Mouse (Mus musculus) forebrain, embryonic 16.5 days (tissue): ENCODE data around the gene Arntl2. TPM values are rescaled to one million over a fixed set of nuclear protein-coding genes. Genes with fewer than 3 reads are reported as not detected.

ENCODE experiments used
- ATAC-seq: fragments of 200-750 bp; cut with Nextera tagmentation; 2 replicates; pipeline ENCODE4 v1.8.0; 2017; ENCODE audit warnings: mild to moderate bottlenecking, moderate library complexity
- H3K27ac ChIP-seq: fragments of 300-500 bp; sonication (generic); 2 replicates; pipeline ENCODE4 v1.5.1; 2014; ENCODE audit warnings: low read length, control low read depth
- H3K27me3 ChIP-seq: fragments of 300-500 bp; sonication (generic); replicated peaks from 2 replicates; pipeline ENCODE4 v1.6.1; 2014; ENCODE audit warnings: low read length; ENCODE audit not compliant: control insufficient read depth, insufficient read depth
- H3K36me3 ChIP-seq: fragments of 300-500 bp; sonication (generic); 2 replicates; pipeline ENCODE4 v1.6.1; 2014; ENCODE audit not compliant: control insufficient read depth, insufficient read depth
- H3K4me1 ChIP-seq: fragments of 300-500 bp; sonication (generic); replicated peaks from 2 replicates; pipeline ENCODE4 v1.6.1; 2014; ENCODE audit warnings: low read length; ENCODE audit not compliant: control insufficient read depth, insufficient read depth
- H3K4me2 ChIP-seq: fragments of 300-500 bp; sonication (generic); 2 replicates; pipeline ENCODE4 v1.6.1; 2014; ENCODE audit warnings: mild to moderate bottlenecking, low read length, control low read depth
- H3K4me3 ChIP-seq: fragments of 300-500 bp; sonication (generic); replicated peaks from 2 replicates; pipeline ENCODE4 v1.5.1; 2014; ENCODE audit warnings: mild to moderate bottlenecking, low read length, control low read depth
- H3K9ac ChIP-seq: fragments of 300-500 bp; sonication (generic); replicated peaks from 2 replicates; pipeline ENCODE4 v1.6.1; 2014; ENCODE audit warnings: low read depth, low read length, control low read depth
- H3K9me3 ChIP-seq: fragments of 300-500 bp; sonication (generic); 2 replicates; pipeline ENCODE4 v1.6.1; 2016; ENCODE audit warnings: low read length; ENCODE audit not compliant: control insufficient read depth
- WGBS: fragments of 180-500 bp; shearing (Covaris S2); extraction: QIAGEN DNeasy Blood & Tissue Kit; methylation state at CpG from one replicate; pipeline ENCODE4 v1.1.7; 2014; 5-methylcytosine and 5-hydroxymethylcytosine counted together
- polyA plus RNA-seq: library from polyadenylated mRNA; unstranded; fragments of >200 nt; fragmentation: Nextera tagmentation; extraction: Ambion mirVana; gene quantifications from 2 replicates; pipeline ENCODE4 v1.2.1, GENCODE M21; 2015

The Arntl2 gene
- polyA plus RNA-seq, 1 experiment from 2014 or later, result 5.1 TPM

DNA sequence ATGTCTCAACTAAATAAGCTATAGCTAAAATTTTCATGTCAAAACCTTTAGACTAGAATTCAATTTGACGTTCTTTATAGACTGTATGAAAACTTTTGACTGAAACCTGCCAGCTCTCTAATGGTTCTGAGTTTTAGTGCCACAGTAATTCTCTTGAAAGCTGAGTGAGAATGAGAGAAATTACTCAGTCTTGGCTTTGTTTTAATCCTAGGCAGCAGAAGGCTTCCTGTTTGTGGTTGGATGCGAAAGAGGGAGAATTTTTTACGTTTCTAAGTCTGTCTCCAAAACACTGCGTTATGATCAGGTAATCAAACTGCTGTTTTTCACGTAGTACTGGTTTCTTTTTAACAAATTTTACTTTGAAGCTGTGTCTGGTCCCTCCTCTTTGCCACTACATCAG lies 17.2 kb downstream of the Arntl2 start:
- H3K4me2 ChIP-seq, result no peak overlapping the region
- WGBS, result 88% methylated on average over 5 of the region's 5 CpGs
- H3K27ac ChIP-seq, result no peak overlapping the region
- H3K27me3 ChIP-seq, result no peaks in the 10 kb centered on the region
- H3K36me3 ChIP-seq, result no peaks in the 10 kb centered on the region
- H3K4me1 ChIP-seq, result no peaks in the 10 kb centered on the region
- H3K9me3 ChIP-seq, result no peaks in the 10 kb centered on the region
- no peak overlapping the region for H3K4me3 ChIP-seq
- no peak for ATAC-seq
- H3K9ac ChIP-seq, result no peak overlapping the region

DNA sequence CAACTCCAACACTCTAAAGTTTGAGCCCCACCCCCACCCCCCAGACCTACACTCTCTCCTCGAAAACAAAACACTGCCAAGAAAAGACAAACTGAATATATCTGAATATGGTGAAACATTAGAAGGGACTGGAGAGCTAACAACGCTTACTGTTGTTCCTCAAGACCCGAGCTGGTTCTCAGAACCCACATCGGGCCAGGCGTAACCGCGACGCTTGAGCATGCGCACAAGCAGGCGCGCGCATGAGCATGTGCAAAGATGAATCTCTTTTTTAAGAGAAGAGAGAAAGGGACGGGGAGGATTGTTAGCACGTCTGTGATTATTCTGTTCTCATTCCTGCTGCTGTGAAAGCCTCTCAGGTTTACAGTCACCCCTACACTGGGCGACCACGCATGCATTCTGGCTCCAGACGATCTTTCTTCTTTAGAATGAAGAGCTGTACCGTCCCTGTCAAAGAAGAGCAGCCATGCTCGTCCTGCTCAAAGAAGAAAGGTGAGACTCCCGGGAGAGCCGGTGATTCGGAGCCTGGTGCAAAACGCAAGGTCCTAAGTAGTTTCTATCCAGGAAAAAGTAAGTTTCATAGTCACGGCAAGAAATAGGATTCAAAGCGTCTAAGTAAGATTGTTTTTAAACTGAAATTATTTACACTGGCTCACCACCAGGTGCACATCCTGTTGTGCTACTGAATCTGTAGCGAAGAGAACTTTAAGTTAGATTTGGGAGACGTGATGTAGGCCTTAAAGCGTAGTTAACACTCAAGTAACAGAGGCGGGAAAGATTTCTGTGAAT lies 24.5 kb downstream of the Arntl2 start:
- no peak for ATAC-seq
- Histone ChIP-seq H3K4me1 (no peaks in the 10 kb centered on the region), H3K9me3 (no peaks in the 10 kb centered on the region), H3K4me3 (no peak overlapping the region), H3K27me3 (no peaks in the 10 kb centered on the region), H3K36me3 (no peaks in the 10 kb centered on the region), H3K27ac (no peak overlapping the region), H3K4me2 (no peak overlapping the region), H3K9ac (no peak overlapping the region)
- WGBS, result 86% methylated on average over 29 of the region's 29 CpGs

DNA sequence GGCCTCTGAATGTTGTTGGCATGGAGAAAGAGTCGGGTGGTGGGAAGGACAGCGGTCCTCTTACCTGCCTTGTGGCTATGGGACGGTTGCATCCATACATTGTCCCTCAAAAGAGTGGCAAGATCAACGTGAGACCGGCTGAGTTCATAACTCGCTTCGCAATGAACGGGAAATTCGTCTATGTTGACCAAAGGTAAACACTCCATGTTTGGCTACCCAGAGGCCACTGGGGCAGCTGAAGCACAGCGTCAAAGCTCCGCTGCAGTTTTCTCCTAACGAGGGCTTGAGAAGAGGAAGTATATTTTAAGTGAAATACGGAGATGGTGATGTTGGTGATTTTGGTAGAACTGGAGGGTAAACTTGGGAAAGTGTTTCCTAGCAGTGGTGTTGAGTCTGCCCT lies 26.1 kb downstream of the Arntl2 start:
- Histone ChIP-seq H3K27ac (no peak overlapping the region), H3K9ac (no peak overlapping the region), H3K4me2 (no peak overlapping the region), H3K27me3 (no peaks in the 10 kb centered on the region), H3K9me3 (no peaks in the 10 kb centered on the region), H3K4me3 (no peak overlapping the region), H3K4me1 (no peaks in the 10 kb centered on the region), H3K36me3 (no peaks in the 10 kb centered on the region)
- ATAC-seq, result no peak
- WGBS, result 91% methylated on average over 13 of the region's 13 CpGs

DNA sequence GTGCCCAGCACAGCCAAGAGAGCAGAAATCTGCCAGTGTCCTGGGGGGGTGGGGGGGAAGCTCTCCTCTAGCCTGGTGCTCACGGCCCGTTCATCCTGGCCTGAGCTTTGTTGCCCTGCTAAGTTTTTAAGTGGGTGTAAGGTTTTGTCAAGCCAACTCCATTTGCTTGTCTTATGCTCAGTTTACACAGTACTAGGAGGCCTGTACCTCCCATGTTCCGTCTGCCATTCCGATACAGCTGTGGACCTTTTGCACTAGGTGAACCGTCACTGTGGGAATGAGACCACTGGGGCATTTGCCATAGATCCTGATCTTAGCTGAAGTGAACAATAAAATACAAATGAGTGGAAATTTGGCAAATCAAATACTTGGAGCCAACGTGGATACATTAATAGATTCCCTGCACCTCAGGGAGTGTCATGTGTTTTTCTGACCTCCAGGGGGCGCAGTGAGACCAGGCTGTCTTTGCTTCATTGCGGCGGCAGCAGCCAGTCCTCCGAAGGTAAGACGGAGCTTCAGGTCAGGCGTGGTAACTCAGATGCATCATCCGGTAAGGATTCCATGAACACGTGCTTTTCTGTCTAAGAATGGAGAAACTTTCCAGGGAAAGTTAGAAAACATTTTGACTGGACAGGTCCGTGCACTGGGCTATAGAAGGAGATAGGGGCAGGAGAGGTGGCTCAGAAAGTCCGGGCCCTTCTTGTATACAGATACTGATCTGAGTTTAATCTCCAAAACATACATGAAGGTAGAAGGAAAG lies 29.1 kb downstream of the Arntl2 start:
- Histone ChIP-seq H3K4me2 (no peak overlapping the region), H3K9me3 (no peaks in the 10 kb centered on the region), H3K27me3 (no peaks in the 10 kb centered on the region), H3K36me3 (no peaks in the 10 kb centered on the region), H3K4me1 (no peaks in the 10 kb centered on the region), H3K9ac (no peak overlapping the region), H3K27ac (no peak overlapping the region), H3K4me3 (no peak overlapping the region)
- 37% methylated on average over 16 of the region's 16 CpGs for WGBS
- ATAC-seq, result peak; percentile 74

DNA sequence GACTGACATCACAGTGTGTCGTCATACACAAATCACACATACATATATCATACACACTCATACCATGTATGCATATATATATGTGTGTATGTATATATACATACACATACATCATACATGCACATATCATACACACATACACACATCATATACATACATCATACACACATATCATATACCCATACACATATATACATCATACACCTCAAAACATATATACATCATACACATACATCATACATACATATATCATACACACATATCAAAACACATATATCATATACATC lies 29.6 kb downstream of the Arntl2 start:
- H3K27me3 ChIP-seq, result no peaks in the 10 kb centered on the region
- no peak overlapping the region for H3K27ac ChIP-seq
- 79% methylated on average over 1 of the region's 1 CpGs for WGBS
- H3K4me3 ChIP-seq, result no peak overlapping the region
- H3K4me1 ChIP-seq, result no peaks in the 10 kb centered on the region
- 0 out of 2 replicates have a peak, but pooled peaks have one; percentile 23 for ATAC-seq
- H3K9me3 ChIP-seq, result no peaks in the 10 kb centered on the region
- no peak overlapping the region for H3K9ac ChIP-seq
- no peaks in the 10 kb centered on the region for H3K36me3 ChIP-seq
- H3K4me2 ChIP-seq, result no peak overlapping the region

DNA sequence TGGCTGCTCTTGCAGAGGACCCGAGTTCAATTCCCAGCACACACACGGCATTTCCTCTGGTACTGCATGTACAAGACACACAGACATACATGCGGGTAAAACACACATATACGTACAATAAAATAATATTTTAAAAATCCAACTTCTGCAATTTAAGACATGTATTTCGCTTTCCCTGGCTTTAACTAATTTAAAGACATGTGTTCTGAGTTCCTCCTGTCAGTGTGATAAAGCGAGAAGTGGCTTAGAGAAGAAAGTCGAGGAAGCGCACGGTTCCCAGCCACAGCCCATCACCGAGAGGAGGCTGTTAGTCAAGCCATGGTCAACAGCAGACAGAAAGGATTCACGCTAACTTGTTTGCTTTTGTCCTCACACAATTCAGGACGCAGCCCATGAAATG lies 35.5 kb downstream of the Arntl2 start:
- 89% methylated on average over 12 of the region's 12 CpGs for WGBS

DNA sequence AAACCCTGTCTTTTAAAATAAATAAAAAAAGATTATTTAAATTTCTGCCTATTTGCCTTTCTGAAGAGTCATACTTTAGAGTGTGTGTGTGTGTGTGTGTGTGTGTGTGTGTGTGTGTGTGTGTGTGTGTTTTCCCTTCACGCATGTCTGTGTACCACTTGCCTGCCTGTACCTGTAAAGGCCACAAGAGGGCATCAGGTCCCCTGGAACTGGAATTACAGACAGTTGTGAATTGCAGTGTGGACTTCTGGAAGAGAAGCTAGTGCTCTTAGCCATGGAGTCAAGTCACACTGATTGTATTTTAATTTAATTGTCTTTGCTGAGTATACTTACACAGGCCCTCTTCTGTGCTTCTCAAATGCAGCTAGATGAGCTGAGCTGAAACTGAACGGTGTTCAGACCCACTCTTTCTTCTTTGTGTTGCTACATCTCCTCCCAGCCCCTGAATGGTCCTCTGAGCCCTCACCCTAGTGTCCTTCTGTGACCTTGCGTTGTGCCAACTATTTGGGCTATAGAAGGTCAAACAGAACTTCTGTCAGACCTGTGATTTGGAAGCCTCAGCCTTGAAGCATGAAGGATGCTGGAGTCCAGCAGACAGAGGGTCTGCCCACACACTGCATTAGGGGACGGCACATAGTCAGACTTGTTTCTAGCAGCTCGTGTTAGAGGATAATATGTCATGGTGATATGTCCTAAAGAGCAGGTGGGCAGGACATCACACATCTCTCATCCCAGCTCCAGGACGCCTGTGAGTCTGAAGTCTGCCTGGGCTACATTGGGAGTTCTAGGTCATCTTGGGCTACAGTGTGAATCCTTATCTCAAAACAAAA lies 37.8 kb downstream of the Arntl2 start:
- H3K9ac ChIP-seq, result no peak overlapping the region
- 71% methylated on average over 6 of the region's 6 CpGs for WGBS
- no peaks in the 10 kb centered on the region for H3K36me3 ChIP-seq
- H3K4me2 ChIP-seq, result no peak overlapping the region
- no peak overlapping the region for H3K4me3 ChIP-seq
- no peaks in the 10 kb centered on the region for H3K27me3 ChIP-seq
- H3K4me1 ChIP-seq, result no peaks in the 10 kb centered on the region
- no peak overlapping the region for H3K27ac ChIP-seq
- no peaks in the 10 kb centered on the region for H3K9me3 ChIP-seq
- peak; percentile 88 for ATAC-seq

More for the DNA sequence above, 35.5 kb downstream of the Arntl2 start:
- Histone ChIP-seq H3K4me2 (no peak overlapping the region), H3K4me1 (no peaks in the 10 kb centered on the region), H3K4me3 (no peak overlapping the region), H3K9ac (no peak overlapping the region), H3K9me3 (no peaks in the 10 kb centered on the region), H3K36me3 (no peaks in the 10 kb centered on the region), H3K27me3 (no peaks in the 10 kb centered on the region), H3K27ac (no peak overlapping the region)
- ATAC-seq, result no peak

DNA sequence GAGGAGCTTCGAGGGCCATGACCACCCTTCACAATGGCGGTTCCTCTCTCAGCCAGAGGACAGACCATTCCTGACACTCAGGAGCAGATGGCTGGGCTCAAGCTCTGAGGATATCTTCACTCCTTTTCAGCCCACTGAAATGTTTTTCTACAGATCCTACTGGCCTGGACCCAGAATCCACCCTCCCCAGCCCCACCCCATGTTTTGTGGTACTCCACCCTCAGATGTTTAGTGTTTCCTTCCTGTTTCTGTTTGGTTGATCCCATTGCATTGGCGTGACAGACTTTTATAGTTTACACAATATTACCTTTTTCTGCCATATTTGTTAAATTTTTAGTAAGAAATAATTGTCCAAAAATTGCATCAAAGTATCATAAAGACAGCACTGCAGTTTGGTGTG lies 38.5 kb downstream of the Arntl2 start:
- Histone ChIP-seq H3K27ac (no peak overlapping the region), H3K27me3 (no peaks in the 10 kb centered on the region), H3K4me3 (no peak overlapping the region), H3K9ac (no peak overlapping the region), H3K4me1 (no peaks in the 10 kb centered on the region), H3K4me2 (no peak overlapping the region), H3K9me3 (no peaks in the 10 kb centered on the region), H3K36me3 (no peaks in the 10 kb centered on the region)
- 87% methylated on average over 3 of the region's 3 CpGs for WGBS
- ATAC-seq, result no peak

DNA sequence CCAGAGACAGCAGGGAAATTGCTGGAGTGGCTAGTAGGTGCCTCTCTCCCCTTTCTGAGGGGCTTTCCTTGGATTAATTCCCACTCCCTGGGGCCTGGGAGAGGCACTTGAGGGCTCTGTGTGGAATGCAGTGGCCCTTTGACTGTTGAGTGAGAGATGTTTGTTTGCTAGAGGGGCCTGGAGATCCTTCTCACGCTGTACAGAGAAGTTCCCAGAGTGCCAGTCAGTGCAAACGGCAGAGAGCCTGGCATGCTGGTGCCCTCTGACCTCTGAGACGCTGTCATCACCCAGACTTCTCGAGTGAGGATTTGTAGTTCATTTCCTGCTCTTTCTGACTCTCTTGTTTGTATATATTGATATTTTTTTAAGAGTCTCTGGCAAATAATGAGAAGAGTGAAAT lies 39.9 kb downstream of the Arntl2 start:
- ATAC-seq, result no peak
- WGBS, result 51% methylated on average over 4 of the region's 4 CpGs

More for the DNA sequence above, 39.9 kb downstream of the Arntl2 start:
- Histone ChIP-seq H3K4me2 (no peak overlapping the region), H3K4me3 (no peak overlapping the region), H3K27me3 (no peaks in the 10 kb centered on the region), H3K36me3 (no peaks in the 10 kb centered on the region), H3K9me3 (no peaks in the 10 kb centered on the region), H3K4me1 (no peaks in the 10 kb centered on the region), H3K9ac (no peak overlapping the region), H3K27ac (no peak overlapping the region)
